In the genomic region with DNA sequence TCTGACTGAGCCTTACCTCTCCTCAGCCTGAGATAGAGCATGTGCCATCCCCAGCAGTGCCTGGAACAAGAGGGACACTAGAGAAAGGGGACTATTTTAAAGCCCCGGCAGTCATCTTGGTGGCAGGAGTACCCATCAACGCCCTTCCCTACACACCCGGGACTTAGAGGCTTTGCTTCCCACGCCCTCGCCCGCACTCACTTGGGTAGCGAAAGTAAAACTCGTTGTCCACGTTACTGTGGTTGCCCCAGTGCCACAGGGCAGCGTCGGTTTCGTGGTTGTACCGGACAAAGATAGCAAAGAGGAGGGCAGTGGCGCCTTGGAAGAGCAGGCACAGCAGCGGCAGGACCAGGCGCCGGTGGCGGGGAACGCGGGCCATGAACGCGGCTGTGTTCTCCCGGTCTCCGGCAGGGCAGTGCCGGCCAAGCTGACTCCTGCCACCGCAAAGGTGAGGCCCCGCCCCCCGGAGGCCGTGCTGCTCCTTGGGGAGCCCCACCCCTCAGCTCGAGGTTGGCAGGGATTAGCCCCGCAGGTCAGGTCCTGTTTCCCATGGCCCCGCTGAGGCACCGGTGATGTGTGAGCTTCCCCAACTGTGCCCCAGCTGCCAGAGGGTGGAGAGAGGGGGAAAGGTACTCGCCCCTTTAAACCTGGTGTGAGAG, we compare ENCODE assay signal across 9 mouse cellular contexts. TPM values are rescaled to one million over a fixed set of nuclear protein-coding genes. Genes with fewer than 3 reads are reported as not detected.
DNase-seq lines count a peak whose midpoint lies in the region; ATAC-seq and TF ChIP-seq lines count a peak whose summit lies in the region.
"Had no signal": no experiment of that assay in that cellular context is flagged by ENCODE, and none has a peak within 500 bp of the region (broad histone marks: within the 10 kb centered on the region; RNA-seq: fewer than 3 reads in every experiment).

A gene (minus strand): TSS at position 442 of the 659 bp plus-strand sequence.

- DNase-seq in heart, embryonic 10.5 days (ENCODE audit: low spot score), result no peak
- no peak for DNase-seq in heart, adult 8-10 months (ENCODE audit: low spot score)
- peak; percentile 76 to 78 for DNase-seq in kidney, adult 8-10 months
- no peak for DNase-seq in left cerebral cortex, adult 8-10 months (ENCODE audit: low spot score in 2 of 2)

- peak within 1 kb of the TSS; percentile 59 for H3K4me2 ChIP-seq in forebrain, embryonic 15.5 days (replicated peaks)
- H3K4me2 ChIP-seq in lung, embryonic 15.5 days, result peak within 1 kb of the TSS; percentile 72

- peak within 1 kb of the TSS; percentile 60 for H3K4me3 ChIP-seq in heart, embryonic 10.5 days
- peak within 1 kb of the TSS; percentile 47 for H3K4me3 ChIP-seq in brown adipose tissue, adult 24 weeks (ENCODE audit: insufficient read depth, low read depth, low read length)
- peak within 1 kb of the TSS; percentile 35 for H3K4me3 ChIP-seq in forebrain, embryonic 15.5 days
- peak within 1 kb of the TSS; percentile 41 for H3K4me3 ChIP-seq in lung, embryonic 15.5 days
- H3K4me3 ChIP-seq in small intestine, adult 2 months (ENCODE audit: low read depth, low read length), result peak within 1 kb of the TSS; percentile 85

- peaks cover 11% of the 10 kb centered on the region; the same call in 1 of the 2 replicates for H3K4me1 ChIP-seq in heart, embryonic 10.5 days
- H3K4me1 ChIP-seq in brown adipose tissue, adult 24 weeks (ENCODE audit: control insufficient read depth, insufficient read depth, insufficient read length, low read length), result no peaks in the 10 kb centered on the region
- H3K4me1 ChIP-seq in forebrain, embryonic 15.5 days, result peaks cover 6% of the 10 kb centered on the region
- H3K4me1 ChIP-seq in lung, embryonic 15.5 days, result peaks cover 6% of the 10 kb centered on the region
- H3K4me1 ChIP-seq in small intestine, adult 2 months (ENCODE audit: control insufficient read depth, insufficient read depth, insufficient read length, low read length), result peaks cover 20% of the 10 kb centered on the region

- peaks cover 72% of the 10 kb centered on the region for H3K27me3 ChIP-seq in heart, embryonic 10.5 days (ENCODE audit: insufficient read depth, poor library complexity, severe bottlenecking)
- peaks cover 17% of the 10 kb centered on the region; the same call in 1 of the 2 replicates for H3K27me3 ChIP-seq in forebrain, embryonic 15.5 days
- peaks cover 47% of the 10 kb centered on the region for H3K27me3 ChIP-seq in lung, embryonic 15.5 days
- H3K27me3 ChIP-seq in small intestine, adult 2 months (ENCODE audit: control insufficient read depth, insufficient read depth, low read length), result no peaks in the 10 kb centered on the region

- peak within 1 kb of the TSS; percentile 35 for H3K9ac ChIP-seq in forebrain, embryonic 15.5 days (replicated peaks)
- H3K9ac ChIP-seq in lung, embryonic 15.5 days, result peak within 1 kb of the TSS; percentile 14

- TF ChIP-seq CTCF in small intestine, adult 2 months (IDR thresholded peaks at IDR 0.05; ENCODE audit: extremely low read depth, insufficient read length, insufficient replicate concordance, low read depth, low read length), result no peak

- no peaks in the 10 kb centered on the region for H3K9me3 ChIP-seq in heart, embryonic 10.5 days
- H3K9me3 ChIP-seq in forebrain, embryonic 15.5 days, result no peaks in the 10 kb centered on the region
- H3K9me3 ChIP-seq in lung, embryonic 15.5 days, result no peaks in the 10 kb centered on the region

- peak; percentile 38; the same call in 1 of the 2 replicates for TF ChIP-seq POLR2A in small intestine, adult 2 months (IDR thresholded peaks at IDR 0.05; ENCODE audit: low read depth, low read length)

- peak within 1 kb of the TSS; percentile 7; the same call in 1 of the 2 replicates for H3K27ac ChIP-seq in heart, embryonic 10.5 days
- H3K27ac ChIP-seq in brown adipose tissue, adult 24 weeks (replicated peaks; ENCODE audit: low read depth, low read length), result no peak within 1 kb of the TSS
- no peak within 1 kb of the TSS for H3K27ac ChIP-seq in forebrain, embryonic 15.5 days (replicated peaks)
- H3K27ac ChIP-seq in lung, embryonic 15.5 days, result no peak within 1 kb of the TSS
- peak within 1 kb of the TSS; percentile 56; the same call in 1 of the 2 replicates for H3K27ac ChIP-seq in small intestine, adult 2 months (ENCODE audit: insufficient read depth, low read depth, low read length)

- ATAC-seq in forebrain, embryonic 15.5 days (replicated peaks), result no peak
- ATAC-seq in lung, embryonic 15.5 days (ENCODE audit: borderline replicate concordance, extremely low read depth, low FRiP score, low TSS enrichment), result 0 out of 2 replicates have a peak, but pooled peaks have one; percentile 20

- 1% methylated on average over 34 of the region's 34 CpGs for WGBS in heart, embryonic 10.5 days
- 2% methylated on average over 32 of the region's 34 CpGs for WGBS in forebrain, embryonic 15.5 days
- WGBS in lung, embryonic 15.5 days, result under 1% methylated on average over 34 of the region's 34 CpGs
- 3% methylated on average over 34 of the region's 34 CpGs for WGBS in small intestine, adult 2 months

- H3K36me3 ChIP-seq in heart, embryonic 10.5 days, result no peaks in the 10 kb centered on the region
- H3K36me3 ChIP-seq in forebrain, embryonic 15.5 days, result no peaks in the 10 kb centered on the region
- H3K36me3 ChIP-seq in lung, embryonic 15.5 days, result no peaks in the 10 kb centered on the region
- no peaks in the 10 kb centered on the region for H3K36me3 ChIP-seq in small intestine, adult 2 months (ENCODE audit: control insufficient read depth, insufficient read depth, low read length)

RNA-seq across cellular contexts. Expression of the gene that starts here (rescaled TPM):
- 0.09 and 8.2 TPM in 2 replicates for polyA plus RNA-seq in heart, embryonic 10.5 days (2016; fragmentation: Nextera tagmentation; extraction: Ambion mirVana)
- total RNA-seq in heart, adult 8-10 months (2022), result not detected
- not detected in 2 replicates for polyA plus RNA-seq in brown adipose tissue, adult 24 weeks (2012; ENCODE audit: insufficient read depth, insufficient read length, missing spikeins)
- polyA plus RNA-seq in forebrain, embryonic 15.5 days (2015; fragmentation: Nextera tagmentation; extraction: Ambion mirVana), result 0.10 and 0.14 TPM in 2 replicates
- polyA plus RNA-seq in lung, embryonic 15.5 days (2015; fragmentation: Nextera tagmentation; extraction: Ambion mirVana), result 0.34 and 0.42 TPM in 2 replicates
- polyA plus RNA-seq in small intestine, adult 2 months (2012; rRNA removed), result 11.2 and 40.3 TPM in 2 replicates
- not detected for total RNA-seq in left cerebral cortex, adult 8-10 months (2022)
- total RNA-seq: MEL had no signal

Comparison
In these comparisons a context has a peak if more than half of its experiments do, and no peak if none do; other contexts are left out.
1. Peak in ATAC-seq, H3K4me3 ChIP-seq, H3K9ac ChIP-seq and H3K4me2 ChIP-seq in lung, embryonic 15.5 days; RNA of the gene not detected or under 1 TPM.
2. DNase-seq: peak in kidney, adult 8-10 months (2 of 2); none in heart, embryonic 10.5 days (single experiment), heart, adult 8-10 months (single experiment) and left cerebral cortex, adult 8-10 months (0 of 2).
3. H3K27ac ChIP-seq: peak in heart, embryonic 10.5 days (single experiment) and small intestine, adult 2 months (single experiment); none in brown adipose tissue, adult 24 weeks (single experiment), forebrain, embryonic 15.5 days (single experiment) and lung, embryonic 15.5 days (single experiment).
4. H3K4me3 ChIP-seq: peak in every context shown above with its lines; median percentile 85 in small intestine, adult 2 months; 60 in heart, embryonic 10.5 days; 47 in brown adipose tissue, adult 24 weeks; 41 in lung, embryonic 15.5 days; 35 in forebrain, embryonic 15.5 days.